Mouse (Mus musculus) liver, embryonic 14.5 days (tissue): ENCODE data around the gene Traf2. TPM values are rescaled to one million over a fixed set of nuclear protein-coding genes. Genes with fewer than 3 reads are reported as not detected.

Experiments
- ATAC-seq: fragments of 200-750 bp; cut with Nextera tagmentation; 2 replicates; pipeline ENCODE4 v1.8.0; 2017; ENCODE audit warnings: moderate number of reproducible peaks, mild to moderate bottlenecking, moderate library complexity; ENCODE audit not compliant: insufficient read depth
- DNase-seq, 3 experiments: peaks; one replicate each; pipeline ENCODE4 v3.0.0-alpha.2; 2012 to 2013; ENCODE audit warnings: low read depth in 3 of 3, low spot score in 3 of 3
- H3K27ac ChIP-seq: fragments of 300-500 bp; sonication (generic); 2 replicates; pipeline ENCODE4 v1.5.1; 2014; ENCODE audit warnings: moderate library complexity, mild to moderate bottlenecking, control low read depth, inconsistent platforms
- H3K27me3 ChIP-seq: fragments of 300-500 bp; sonication (generic); 2 replicates; pipeline ENCODE4 v1.6.1; 2014; ENCODE audit warnings: mild to moderate bottlenecking, low read length, moderate library complexity; ENCODE audit not compliant: control insufficient read depth, insufficient read depth
- H3K36me3 ChIP-seq: fragments of 300-500 bp; sonication (generic); replicated peaks from 2 replicates; pipeline ENCODE4 v1.6.1; 2014; ENCODE audit warnings: low read depth; ENCODE audit not compliant: control insufficient read depth, insufficient read depth
- H3K4me1 ChIP-seq, 2 experiments: fragments of 200-500 bp in 1 of 2; fragments of 300-500 bp in 1 of 2; sonication (generic) in 1 of 2; replicated peaks; 2 replicates each; pipeline ENCODE4 v1.6.1; 2012 to 2014; ENCODE audit warnings: antibody characterized with exemption in 1 of 2, inconsistent platforms in 1 of 2, low read length in 1 of 2; ENCODE audit not compliant: control insufficient read depth in 2 of 2, insufficient read depth in 2 of 2
- H3K4me2 ChIP-seq: fragments of 300-500 bp; sonication (generic); 2 replicates; pipeline ENCODE4 v1.6.1; 2014; ENCODE audit warnings: low read depth, mild to moderate bottlenecking, control low read depth, moderate library complexity
- H3K4me3 ChIP-seq, 2 experiments: fragments of 200-500 bp in 1 of 2; fragments of 300-500 bp in 1 of 2; sonication (generic) in 1 of 2; 2 replicates each; pipeline ENCODE4 v1.5.1; 2012 to 2014; ENCODE audit warnings: low read depth in 2 of 2, low read length in 2 of 2, mild to moderate bottlenecking in 2 of 2, control low read depth in 1 of 2, inconsistent platforms in 1 of 2, moderate library complexity in 1 of 2; ENCODE audit not compliant: insufficient read depth in 1 of 2
- H3K9ac ChIP-seq: fragments of 300-500 bp; sonication (generic); replicated peaks from 2 replicates; pipeline ENCODE4 v1.6.1; 2014; ENCODE audit warnings: mild to moderate bottlenecking, control low read depth, moderate library complexity
- H3K9me3 ChIP-seq: fragments of 300-500 bp; sonication (generic); 2 replicates; pipeline ENCODE4 v1.6.1; 2016; ENCODE audit warnings: low read length, mixed read lengths; ENCODE audit not compliant: control insufficient read depth
- CTCF ChIP-seq: IDR thresholded peaks from 2 replicates; pipeline ENCODE4 v1.5.1; 2016; ENCODE audit warnings: antibody characterized with exemption, low read depth, control low read depth
- EP300 ChIP-seq: IDR thresholded peaks from 2 replicates; pipeline ENCODE4 v1.6.1; 2016; ENCODE audit warnings: antibody characterized with exemption, low read depth
- WGBS: fragments of 180-500 bp; shearing (Covaris S2); extraction: QIAGEN DNeasy Blood & Tissue Kit; methylation state at CpG from one replicate; pipeline ENCODE4 v1.1.7; 2014; ENCODE audit not compliant: insufficient replicate concordance; 5-methylcytosine and 5-hydroxymethylcytosine counted together
- polyA plus RNA-seq, 2 experiments: library from polyadenylated mRNA; depleted of rRNA in 1 of 2; stranded (reverse) in 1 of 2; unstranded in 1 of 2; fragments of >200 nt; fragmentation: Nextera tagmentation in 1 of 2; extraction: Ambion mirVana in 1 of 2; gene quantifications; 2 replicates each; pipeline versions ENCODE4 v1.2.1 to v1.2.3; 2012 to 2014

The Traf2 gene
- polyA plus RNA-seq, 2 experiments: 5.9 to 12.3 TPM

DNA sequence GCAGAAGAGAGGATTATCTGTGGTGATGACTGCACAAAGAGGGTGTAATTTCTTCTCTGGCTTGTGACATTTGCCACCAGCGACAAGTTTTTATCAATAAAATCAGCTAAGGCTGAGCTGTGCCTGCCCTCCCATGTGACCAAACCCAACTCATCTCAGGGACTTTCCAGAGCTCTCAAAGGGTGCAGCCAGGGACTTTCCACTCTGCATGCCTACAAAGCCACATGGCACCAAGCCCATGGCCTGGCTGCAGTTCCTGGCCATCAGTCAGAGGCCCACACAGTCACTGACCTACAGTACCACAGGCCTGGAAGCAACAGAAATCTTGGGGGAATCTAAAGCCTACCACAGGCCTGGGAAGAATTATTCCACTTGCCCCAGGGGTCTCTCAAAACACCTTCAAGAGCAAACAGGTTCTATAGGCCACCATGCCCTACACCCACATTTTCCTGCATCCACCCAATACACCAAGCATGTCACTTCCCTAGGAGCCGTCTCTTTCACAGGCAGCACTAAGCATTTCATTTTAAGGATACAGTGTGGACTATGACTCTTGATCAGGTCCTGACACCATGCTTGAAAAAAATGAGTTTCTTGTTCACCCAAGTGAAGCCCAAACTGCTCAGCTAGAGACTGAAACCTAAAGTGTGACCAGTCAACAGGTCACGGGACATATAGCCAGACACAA is 12.4 kb downstream of the Traf2 start:
- 61% methylated on average over 3 of the region's 3 CpGs for WGBS
- H3K4me2 ChIP-seq: no peak overlapping the region
- 0 out of 4 replicates have a peak, but pooled peaks cover 0 to 2% of the 10 kb centered on the region in 2 experiments for H3K4me1 ChIP-seq
- DNase-seq (peak in 1 of 3 experiments; percentile 48), ATAC-seq (no peak)
- no peak overlapping the region for H3K27ac ChIP-seq
- peaks cover 24% of the 10 kb centered on the region for H3K36me3 ChIP-seq
- H3K27me3 ChIP-seq: no peaks in the 10 kb centered on the region
- no peak overlapping the region for H3K4me3 ChIP-seq
- H3K9me3 ChIP-seq: no peaks in the 10 kb centered on the region
- H3K9ac ChIP-seq: no peak overlapping the region
- TF ChIP-seq EP300 (no peak), CTCF (no peak)

DNA sequence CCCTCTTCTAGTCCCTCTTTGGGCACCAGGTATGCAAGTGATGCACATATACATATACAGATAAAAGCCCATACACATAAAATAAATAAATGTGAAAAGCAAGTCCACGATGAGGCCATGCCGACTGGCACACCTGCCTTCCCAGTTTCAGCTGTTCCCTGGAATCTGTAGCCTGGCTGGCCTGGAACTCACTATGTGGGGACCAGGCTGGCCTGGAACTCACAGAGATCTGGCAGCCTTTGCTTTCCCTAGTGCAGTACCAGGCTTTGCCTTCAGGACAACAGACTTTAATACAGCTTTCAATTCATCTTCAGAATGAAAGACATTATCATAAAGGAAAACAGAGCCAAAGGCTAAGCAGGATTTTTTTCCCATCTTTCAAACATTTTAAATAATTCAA is 13.0 kb downstream of the Traf2 start:
- no peak overlapping the region for H3K4me3 ChIP-seq
- peaks cover 30% of the 10 kb centered on the region for H3K36me3 ChIP-seq
- no peak overlapping the region for H3K4me2 ChIP-seq
- WGBS: 93% methylated on average over 2 of the region's 2 CpGs
- TF ChIP-seq CTCF: no peak
- no peak for TF ChIP-seq EP300
- H3K9ac ChIP-seq: no peak overlapping the region
- 0 out of 4 replicates have a peak, but pooled peaks cover 0 to 2% of the 10 kb centered on the region in 2 experiments for H3K4me1 ChIP-seq
- no peaks in the 10 kb centered on the region for H3K27me3 ChIP-seq
- ATAC-seq: no peak
- no peaks in the 10 kb centered on the region for H3K9me3 ChIP-seq
- H3K27ac ChIP-seq: no peak overlapping the region
- DNase-seq: no peak

DNA sequence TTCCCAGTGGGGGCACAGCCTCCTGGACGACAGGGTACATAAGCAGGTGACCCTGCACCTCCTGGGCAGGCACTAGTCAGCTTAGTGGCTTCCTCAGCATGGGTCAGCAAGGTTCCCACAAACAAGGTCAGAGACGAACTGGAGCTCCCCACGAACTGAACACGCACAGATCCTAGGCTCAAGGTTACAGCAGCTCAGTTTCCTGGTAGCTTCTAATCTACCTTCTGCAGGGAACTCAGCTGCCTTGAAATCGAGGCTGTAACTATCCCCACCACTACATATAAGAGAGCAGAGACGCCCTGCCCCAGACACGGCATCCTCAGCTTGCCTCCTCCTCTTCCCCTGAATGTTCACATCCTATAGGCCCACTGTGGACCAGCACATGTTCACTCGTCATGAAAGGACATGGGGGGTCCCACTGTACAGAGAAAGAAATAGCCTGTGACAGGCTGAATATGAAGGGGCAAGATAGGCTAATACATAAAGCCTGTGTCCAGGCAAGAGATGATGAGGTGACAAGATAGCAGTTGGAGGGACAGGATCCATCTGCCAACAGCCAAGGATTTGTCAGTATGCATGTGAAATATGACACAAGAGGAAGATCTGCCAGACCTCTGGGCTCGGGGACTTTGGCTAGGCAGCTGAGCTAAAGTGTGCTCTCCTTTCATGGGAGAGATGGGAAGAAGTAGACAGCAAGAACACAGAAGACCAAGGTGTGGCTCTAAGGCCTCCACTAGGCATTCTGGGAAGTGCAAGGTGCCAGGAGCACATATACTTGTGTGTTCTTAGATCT is 20.0 kb downstream of the Traf2 start:
- ATAC-seq (no peak), DNase-seq (no peak)
- no peaks in the 10 kb centered on the region for H3K4me1 ChIP-seq
- H3K9ac ChIP-seq: no peak overlapping the region
- no peak overlapping the region for H3K27ac ChIP-seq
- 73% methylated on average over 9 of the region's 9 CpGs for WGBS
- no peaks in the 10 kb centered on the region for H3K9me3 ChIP-seq
- H3K36me3 ChIP-seq: peaks cover 68% of the 10 kb centered on the region
- H3K4me2 ChIP-seq: no peak overlapping the region
- no peak overlapping the region for H3K4me3 ChIP-seq
- H3K27me3 ChIP-seq: no peaks in the 10 kb centered on the region
- TF ChIP-seq CTCF (no peak), EP300 (no peak)

DNA sequence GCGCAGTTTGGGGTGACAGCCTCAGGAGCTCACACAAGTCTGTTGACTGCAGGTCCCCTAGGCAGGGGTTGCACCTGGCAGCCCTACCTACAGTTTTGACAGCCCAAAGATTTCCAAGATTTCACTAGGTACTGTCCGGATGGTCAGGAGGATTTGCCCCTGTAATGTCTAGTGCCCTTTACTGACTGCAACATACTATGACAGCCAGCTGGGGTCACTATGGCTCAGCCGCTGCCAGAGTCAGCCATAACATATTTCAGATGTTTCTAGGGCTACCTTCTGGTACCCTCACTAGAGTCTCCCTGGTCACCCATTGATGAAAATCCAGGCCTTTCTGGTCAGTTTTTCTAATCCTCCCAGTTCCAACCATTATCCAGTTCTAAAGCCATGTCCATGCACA is 36.8 kb downstream of the Traf2 start:
- H3K9me3 ChIP-seq: no peaks in the 10 kb centered on the region
- peak; percentile 45 for TF ChIP-seq CTCF
- TF ChIP-seq EP300: no peak
- no peak overlapping the region for H3K9ac ChIP-seq
- no peak overlapping the region for H3K27ac ChIP-seq
- H3K4me1 ChIP-seq: no peaks in the 10 kb centered on the region; a peak in 1 of 4 replicates
- H3K4me3 ChIP-seq: no peak overlapping the region
- H3K36me3 ChIP-seq: no peaks in the 10 kb centered on the region; the same call in 1 of the 2 replicates
- ATAC-seq: no peak
- 66% methylated on average over 3 of the region's 3 CpGs for WGBS
- DNase-seq: no peak
- H3K4me2 ChIP-seq: no peak overlapping the region
- H3K27me3 ChIP-seq: no peaks in the 10 kb centered on the region

DNA sequence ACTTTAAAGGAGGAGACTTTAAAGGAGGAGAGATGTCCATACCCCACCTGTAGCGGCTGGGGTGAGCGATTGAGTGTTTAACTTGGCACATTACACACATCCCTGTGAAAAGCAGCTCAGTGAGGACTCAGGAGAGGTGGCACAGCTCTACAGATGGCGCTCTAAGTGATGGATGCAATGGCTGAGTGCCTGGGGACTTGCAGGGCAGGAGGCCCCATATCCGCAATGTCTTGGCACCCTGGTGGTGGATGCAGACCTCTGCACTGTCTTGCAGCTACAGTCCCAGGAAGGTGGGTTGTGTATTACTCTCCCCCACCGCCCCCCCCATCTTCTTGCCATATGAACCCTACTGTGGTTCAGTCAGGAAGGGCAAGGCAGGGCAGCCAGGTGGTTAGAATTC is 39.8 kb downstream of the Traf2 start:
- H3K27ac ChIP-seq: no peak overlapping the region
- TF ChIP-seq EP300 (no peak), CTCF (peak; percentile 53; the same call in 1 of the 2 replicates)
- no peak overlapping the region for H3K9ac ChIP-seq
- H3K4me1 ChIP-seq: peaks cover 14 to 19% of the 10 kb centered on the region in 2 experiments
- no peak for DNase-seq
- no peak for ATAC-seq
- peaks cover 3% of the 10 kb centered on the region; the same call in 1 of the 2 replicates for H3K36me3 ChIP-seq
- H3K4me2 ChIP-seq: no peak overlapping the region
- H3K9me3 ChIP-seq: no peaks in the 10 kb centered on the region
- 47% methylated on average over 5 of the region's 5 CpGs for WGBS
- H3K27me3 ChIP-seq: no peaks in the 10 kb centered on the region
- H3K4me3 ChIP-seq: no peak overlapping the region
